Mouse (Mus musculus) hindbrain, embryonic 16.5 days (tissue): ENCODE data around the gene Plpp4. TPM values are rescaled to one million over a fixed set of nuclear protein-coding genes. Genes with fewer than 3 reads are reported as not detected.
A peak's percentile ranks its signal among the peaks of the same experiment; 100 is the strongest.

ENCODE experiments used
- ATAC-seq: fragments of 200-750 bp; cut with Nextera tagmentation; 2 replicates; pipeline ENCODE4 v1.8.0; 2017; ENCODE audit warnings: moderate TSS enrichment, moderate library complexity
- H3K27ac ChIP-seq: fragments of 300-500 bp; sonication (generic); 2 replicates; pipeline ENCODE4 v1.5.1; 2014; ENCODE audit warnings: low read depth, mild to moderate bottlenecking, control low read depth, low read length, moderate library complexity
- H3K27me3 ChIP-seq: fragments of 300-500 bp; sonication (generic); replicated peaks from 2 replicates; pipeline ENCODE4 v1.6.1; 2014; ENCODE audit warnings: low read length; ENCODE audit not compliant: control insufficient read depth, insufficient read depth
- H3K36me3 ChIP-seq: fragments of 300-500 bp; sonication (generic); 2 replicates; pipeline ENCODE4 v1.6.1; 2014; ENCODE audit warnings: mild to moderate bottlenecking, low read length, moderate library complexity, mixed read lengths; ENCODE audit not compliant: control insufficient read depth, insufficient read depth
- H3K4me1 ChIP-seq: fragments of 300-500 bp; sonication (generic); 2 replicates; pipeline ENCODE4 v1.6.1; 2014; ENCODE audit warnings: low read depth, low read length; ENCODE audit not compliant: control insufficient read depth, insufficient read depth
- H3K4me2 ChIP-seq: fragments of 300-500 bp; sonication (generic); 2 replicates; pipeline ENCODE4 v1.6.1; 2014; ENCODE audit warnings: mild to moderate bottlenecking, low read length, control low read depth, moderate library complexity
- H3K4me3 ChIP-seq: fragments of 300-500 bp; sonication (generic); 2 replicates; pipeline ENCODE4 v1.5.1; 2014; ENCODE audit warnings: mild to moderate bottlenecking, low read length, control low read depth, moderate library complexity
- H3K9ac ChIP-seq: fragments of 300-500 bp; sonication (generic); 2 replicates; pipeline ENCODE4 v1.6.1; 2014; ENCODE audit warnings: low read depth, mild to moderate bottlenecking, control low read depth, low read length, moderate library complexity
- H3K9me3 ChIP-seq: fragments of 300-500 bp; sonication (generic); 2 replicates; pipeline ENCODE4 v1.6.1; 2014; ENCODE audit warnings: mild to moderate bottlenecking, low read length, moderate library complexity; ENCODE audit not compliant: control insufficient read depth
- WGBS: fragments of 180-500 bp; shearing (Covaris S2); extraction: QIAGEN DNeasy Blood & Tissue Kit; methylation state at CpG from one replicate; pipeline ENCODE4 v1.1.7; 2014; 5-methylcytosine and 5-hydroxymethylcytosine counted together
- polyA plus RNA-seq: library from polyadenylated mRNA; unstranded; fragments of >200 nt; fragmentation: Nextera tagmentation; extraction: Ambion mirVana; gene quantifications from 2 replicates; pipeline ENCODE4 v1.2.1, GENCODE M21; 2015

The Plpp4 gene
- polyA plus RNA-seq, 1 experiment from 2014 or later: 15.2 TPM

- H3K9me3 ChIP-seq: no peaks in the 10 kb centered on the region
- H3K27ac ChIP-seq: no peak overlapping the region
- no peaks in the 10 kb centered on the region for H3K27me3 ChIP-seq
- H3K9ac ChIP-seq: no peak overlapping the region
- 31% methylated on average over 7 of the region's 7 CpGs for WGBS
- no peaks in the 10 kb centered on the region for H3K36me3 ChIP-seq
- peaks cover 22% of the 10 kb centered on the region for H3K4me1 ChIP-seq
- no peak overlapping the region for H3K4me3 ChIP-seq
- ATAC-seq: no peak
- no peak overlapping the region for H3K4me2 ChIP-seq
Measured at GRCm38 (mm10) chr7:129406069-129406468, 149.2 kb downstream of the Plpp4 start.

- no peaks in the 10 kb centered on the region for H3K9me3 ChIP-seq
- no peak for ATAC-seq
- no peak overlapping the region for H3K27ac ChIP-seq
- no peak overlapping the region for H3K4me2 ChIP-seq
- H3K4me1 ChIP-seq: peaks cover 18% of the 10 kb centered on the region
- H3K27me3 ChIP-seq: no peaks in the 10 kb centered on the region
- no peak overlapping the region for H3K4me3 ChIP-seq
- H3K9ac ChIP-seq: no peak overlapping the region
- WGBS: 37% methylated on average over 2 of the region's 2 CpGs
- no peaks in the 10 kb centered on the region for H3K36me3 ChIP-seq
Measured at GRCm38 (mm10) chr7:129412695-129413094, 155.9 kb downstream of the Plpp4 start.

GRCm38 (mm10) chr7:129415179-129415578 lies 158.3 kb downstream of the Plpp4 start:
- H3K9ac ChIP-seq: no peak overlapping the region
- H3K36me3 ChIP-seq: no peaks in the 10 kb centered on the region
- H3K4me1 ChIP-seq: peaks cover 11% of the 10 kb centered on the region
- H3K9me3 ChIP-seq: no peaks in the 10 kb centered on the region
- no peak overlapping the region for H3K4me3 ChIP-seq
- WGBS: 21% methylated on average over 4 of the region's 4 CpGs
- no peaks in the 10 kb centered on the region for H3K27me3 ChIP-seq
- no peak overlapping the region for H3K27ac ChIP-seq
- ATAC-seq: peak; percentile 77
- H3K4me2 ChIP-seq: no peak overlapping the region

- WGBS: 66% methylated on average over 1 of the region's 1 CpGs
- no peaks in the 10 kb centered on the region for H3K36me3 ChIP-seq
- H3K27ac ChIP-seq: no peak overlapping the region
- H3K4me1 ChIP-seq: no peaks in the 10 kb centered on the region
- H3K4me2 ChIP-seq: no peak overlapping the region
- no peak overlapping the region for H3K9ac ChIP-seq
- H3K27me3 ChIP-seq: no peaks in the 10 kb centered on the region
- no peaks in the 10 kb centered on the region for H3K9me3 ChIP-seq
- H3K4me3 ChIP-seq: no peak overlapping the region
- ATAC-seq: no peak
Measured at GRCm38 (mm10) chr7:129421181-129421580, 164.3 kb downstream of the Plpp4 start.

GRCm38 (mm10) chr7:129425554-129425953 lies 168.7 kb downstream of the Plpp4 start:
- H3K4me1 ChIP-seq: no peaks in the 10 kb centered on the region
- H3K27ac ChIP-seq: no peak overlapping the region
- ATAC-seq: no peak
- 39% methylated on average over 2 of the region's 2 CpGs for WGBS
- no peaks in the 10 kb centered on the region for H3K27me3 ChIP-seq
- no peaks in the 10 kb centered on the region for H3K36me3 ChIP-seq
- H3K4me3 ChIP-seq: no peak overlapping the region
- H3K9me3 ChIP-seq: no peaks in the 10 kb centered on the region
- no peak overlapping the region for H3K4me2 ChIP-seq
- H3K9ac ChIP-seq: no peak overlapping the region

- no peak overlapping the region for H3K4me2 ChIP-seq
- H3K36me3 ChIP-seq: no peaks in the 10 kb centered on the region
- no peak overlapping the region for H3K27ac ChIP-seq
- H3K27me3 ChIP-seq: no peaks in the 10 kb centered on the region
- no peaks in the 10 kb centered on the region for H3K9me3 ChIP-seq
- WGBS: 57% methylated on average over 4 of the region's 4 CpGs
- H3K4me3 ChIP-seq: no peak overlapping the region
- H3K4me1 ChIP-seq: no peaks in the 10 kb centered on the region
- no peak for ATAC-seq
- H3K9ac ChIP-seq: no peak overlapping the region
Measured at GRCm38 (mm10) chr7:129428794-129429193, 172.0 kb downstream of the Plpp4 start.

GRCm38 (mm10) chr7:129429903-129430302 lies 173.1 kb downstream of the Plpp4 start:
- Histone ChIP-seq H3K36me3 (no peaks in the 10 kb centered on the region), H3K27ac (no peak overlapping the region), H3K4me3 (no peak overlapping the region), H3K9ac (no peak overlapping the region), H3K4me2 (no peak overlapping the region), H3K27me3 (no peaks in the 10 kb centered on the region), H3K4me1 (no peaks in the 10 kb centered on the region), H3K9me3 (no peaks in the 10 kb centered on the region)
- no peak for ATAC-seq
- 41% methylated on average over 3 of the region's 3 CpGs for WGBS
